Mouse (Mus musculus) thymus, adult 18-20 months (tissue): Measurements from ENCODE around the gene Runx1.

Experiments
- DNase-seq, 2 experiments: peaks; one replicate each; pipeline ENCODE4 v3.0.0; 2022; ENCODE audit warnings: mixed read lengths in 2 of 2

Runx1 gene

GRCm38 (mm10) chr16:92790601-92791000 is 35.3 kb downstream of the Runx1 start:
- DNase-seq, result no peak

- DNase-seq, result no peak
Observed at GRCm38 (mm10) chr16:92789840-92790239, 36.1 kb downstream of the Runx1 start.

- no peak for DNase-seq
Observed at GRCm38 (mm10) chr16:92788446-92788845, 37.5 kb downstream of the Runx1 start.

GRCm38 (mm10) chr16:92786883-92787321 is 39.0 kb downstream of the Runx1 start:
- DNase-seq, result no peak

GRCm38 (mm10) chr16:92786276-92786882 is 39.6 kb downstream of the Runx1 start:
- DNase-seq, result no peak

- DNase-seq, result no peak
Observed at GRCm38 (mm10) chr16:92783651-92784131, 42.3 kb downstream of the Runx1 start.

- DNase-seq, result no peak
Observed at GRCm38 (mm10) chr16:92782408-92782807, 43.5 kb downstream of the Runx1 start.

GRCm38 (mm10) chr16:92779896-92780435 is 46.0 kb downstream of the Runx1 start:
- DNase-seq, result no peak

- no peak for DNase-seq
Observed at GRCm38 (mm10) chr16:92779175-92779574, 46.8 kb downstream of the Runx1 start.

- DNase-seq, result no peak
Observed at GRCm38 (mm10) chr16:92778096-92778780, 47.7 kb downstream of the Runx1 start.

- no peak for DNase-seq
Observed at GRCm38 (mm10) chr16:92767862-92768261, 58.1 kb downstream of the Runx1 start.

- DNase-seq, result peak in 1 of 2 experiments; percentile 55
Observed at GRCm38 (mm10) chr16:92767423-92767822, 58.5 kb downstream of the Runx1 start.

- no peak for DNase-seq
Observed at GRCm38 (mm10) chr16:92764741-92765396, 61.1 kb downstream of the Runx1 start.

GRCm38 (mm10) chr16:92763666-92764065 is 62.3 kb downstream of the Runx1 start:
- DNase-seq, result no peak

- DNase-seq, result no peak
Observed at GRCm38 (mm10) chr16:92761968-92762521, 63.9 kb downstream of the Runx1 start.

- DNase-seq, result peak; percentile 66 to 79
Observed at GRCm38 (mm10) chr16:92760091-92760490, 65.9 kb downstream of the Runx1 start.

GRCm38 (mm10) chr16:92757564-92757963 is 68.4 kb downstream of the Runx1 start:
- DNase-seq, result no peak

- DNase-seq, result no peak
Observed at GRCm38 (mm10) chr16:92753944-92754343, 72.0 kb downstream of the Runx1 start.

- DNase-seq, result no peak
Observed at GRCm38 (mm10) chr16:92753139-92753538, 72.8 kb downstream of the Runx1 start.

- no peak for DNase-seq
Observed at GRCm38 (mm10) chr16:92748272-92748671, 77.7 kb downstream of the Runx1 start.

GRCm38 (mm10) chr16:92747062-92747461 is 78.9 kb downstream of the Runx1 start:
- no peak for DNase-seq

GRCm38 (mm10) chr16:92745239-92745638 is 80.7 kb downstream of the Runx1 start:
- DNase-seq, result no peak

GRCm38 (mm10) chr16:92744172-92744777 is 81.7 kb downstream of the Runx1 start:
- DNase-seq, result no peak
